Mouse (Mus musculus) hindbrain, postnatal 0 days (tissue): ENCODE measurements around the gene Ipo7. TPM values are rescaled to one million over a fixed set of nuclear protein-coding genes. Genes with fewer than 3 reads are reported as not detected.

Experiments
- ATAC-seq: fragments of 200-750 bp; cut with Nextera tagmentation; 2 replicates; pipeline ENCODE4 v1.8.0; 2017; ENCODE audit warnings: mild to moderate bottlenecking, moderate TSS enrichment, moderate library complexity
- DNase-seq: peaks from one replicate; pipeline ENCODE4 v3.0.0-alpha.2; 2015; ENCODE audit warnings: low spot score
- H3K27ac ChIP-seq: fragments of 300-500 bp; sonication (generic); 2 replicates; pipeline ENCODE4 v1.5.1; 2014; ENCODE audit warnings: mild to moderate bottlenecking
- H3K27me3 ChIP-seq: fragments of 300-500 bp; sonication (generic); 2 replicates; pipeline ENCODE4 v1.6.1; 2014; ENCODE audit warnings: low read length, mixed read lengths; ENCODE audit not compliant: insufficient read depth
- H3K36me3 ChIP-seq: fragments of 300-500 bp; sonication (generic); 2 replicates; pipeline ENCODE4 v1.6.1; 2014; ENCODE audit warnings: low read length, mixed read lengths; ENCODE audit not compliant: insufficient read depth
- H3K4me1 ChIP-seq: fragments of 300-500 bp; sonication (generic); 2 replicates; pipeline ENCODE4 v1.6.1; 2014; ENCODE audit warnings: antibody characterized with exemption, low read length, mixed read lengths; ENCODE audit not compliant: insufficient read depth
- H3K4me2 ChIP-seq: fragments of 300-500 bp; sonication (generic); 2 replicates; pipeline ENCODE4 v1.6.1; 2014; ENCODE audit warnings: low read depth, mild to moderate bottlenecking, low read length, moderate library complexity, mixed read lengths
- H3K4me3 ChIP-seq: fragments of 300-500 bp; sonication (generic); 2 replicates; pipeline ENCODE4 v1.5.1; 2014; ENCODE audit warnings: low read length
- H3K9ac ChIP-seq: fragments of 300-500 bp; sonication (generic); replicated peaks from 2 replicates; pipeline ENCODE4 v1.6.1; 2014; ENCODE audit warnings: mild to moderate bottlenecking, low read length, moderate library complexity, mixed read lengths
- H3K9me3 ChIP-seq: fragments of 300-500 bp; sonication (generic); 2 replicates; pipeline ENCODE4 v1.6.1; 2016; ENCODE audit warnings: low read length, mixed read lengths
- CTCF ChIP-seq: IDR thresholded peaks from 2 replicates; pipeline ENCODE4 v1.5.1; 2016; ENCODE audit warnings: antibody characterized with exemption, control low read depth, low read depth
- WGBS: fragments of 180-500 bp; shearing (Covaris S2); extraction: QIAGEN DNeasy Blood & Tissue Kit; methylation state at CpG from one replicate; pipeline ENCODE4 v1.1.7; 2014; 5-methylcytosine and 5-hydroxymethylcytosine counted together
- polyA plus RNA-seq: library from polyadenylated mRNA; unstranded; fragments of >200 nt; fragmentation: Nextera tagmentation; extraction: Ambion mirVana; gene quantifications from 2 replicates; pipeline ENCODE4 v1.2.1, GENCODE M21; 2015
- total RNA-seq: library from RNA; depleted of rRNA; stranded (reverse); fragments of >200 nt; gene quantifications from 2 replicates; pipeline ENCODE4 v1.2.3, GENCODE M21; 2014

Ipo7 gene
- total and polyA plus RNA-seq, 2 experiments from 2014 or later: 28.0 to 75.4 TPM

DNA sequence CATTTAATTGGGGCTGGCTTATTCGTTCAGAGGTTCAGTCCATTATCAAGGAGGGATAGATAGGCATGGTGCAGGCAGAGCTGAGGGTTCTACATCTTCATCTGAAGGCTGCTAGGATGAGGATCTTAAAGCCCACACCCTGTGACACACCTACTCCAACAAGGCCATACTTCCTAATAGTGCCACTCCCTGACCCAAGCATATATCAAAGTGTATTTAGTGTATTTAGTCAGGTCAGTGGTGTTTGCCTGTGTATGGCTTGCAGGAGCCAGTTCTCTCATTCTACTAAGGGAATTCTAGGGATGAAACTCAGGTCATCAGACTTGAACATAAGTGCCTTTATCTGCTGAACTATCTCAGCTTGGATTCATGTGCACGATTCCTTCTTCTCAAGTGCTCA is 51.0 kb downstream of the Ipo7 start:
- no peak for DNase-seq
- H3K4me1 ChIP-seq: no peaks in the 10 kb centered on the region
- no peak overlapping the region for H3K27ac ChIP-seq
- no peak overlapping the region for H3K4me3 ChIP-seq
- H3K4me2 ChIP-seq: no peak overlapping the region
- ATAC-seq: no peak
- H3K27me3 ChIP-seq: no peaks in the 10 kb centered on the region
- TF ChIP-seq CTCF: no peak
- H3K9ac ChIP-seq: no peak overlapping the region
- no peaks in the 10 kb centered on the region for H3K9me3 ChIP-seq
- peaks cover 12% of the 10 kb centered on the region for H3K36me3 ChIP-seq
- WGBS: 91% methylated on average over 2 of the region's 2 CpGs

DNA sequence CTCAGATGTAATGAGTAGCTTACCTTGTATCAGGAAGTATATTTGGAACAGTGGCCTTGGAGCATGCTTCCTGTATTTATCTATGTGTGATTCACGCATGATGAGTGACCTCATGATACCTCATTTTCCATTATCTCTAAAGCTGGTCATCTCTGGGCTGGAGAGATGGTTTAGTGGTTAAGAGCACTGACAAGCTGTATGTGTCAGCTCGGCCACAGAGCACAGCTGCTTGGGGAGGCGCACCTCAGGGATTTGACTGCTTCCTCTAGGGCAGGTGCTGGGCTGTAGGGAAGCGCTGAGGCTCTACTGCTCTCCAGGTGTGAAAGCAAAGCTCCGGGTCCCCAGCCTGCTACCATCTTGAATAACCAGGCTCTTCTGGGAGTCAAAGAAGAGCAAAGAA is 60.1 kb downstream of the Ipo7 start:
- ATAC-seq (no peak), DNase-seq (no peak)
- WGBS: 95% methylated on average over 5 of the region's 5 CpGs
- no peaks in the 10 kb centered on the region for H3K4me1 ChIP-seq
- peaks cover 56% of the 10 kb centered on the region for H3K36me3 ChIP-seq
- H3K27me3 ChIP-seq: no peaks in the 10 kb centered on the region
- no peak overlapping the region for H3K4me3 ChIP-seq
- H3K4me2 ChIP-seq: no peak overlapping the region
- no peak for TF ChIP-seq CTCF
- H3K27ac ChIP-seq: no peak overlapping the region
- H3K9ac ChIP-seq: no peak overlapping the region
- no peaks in the 10 kb centered on the region for H3K9me3 ChIP-seq

DNA sequence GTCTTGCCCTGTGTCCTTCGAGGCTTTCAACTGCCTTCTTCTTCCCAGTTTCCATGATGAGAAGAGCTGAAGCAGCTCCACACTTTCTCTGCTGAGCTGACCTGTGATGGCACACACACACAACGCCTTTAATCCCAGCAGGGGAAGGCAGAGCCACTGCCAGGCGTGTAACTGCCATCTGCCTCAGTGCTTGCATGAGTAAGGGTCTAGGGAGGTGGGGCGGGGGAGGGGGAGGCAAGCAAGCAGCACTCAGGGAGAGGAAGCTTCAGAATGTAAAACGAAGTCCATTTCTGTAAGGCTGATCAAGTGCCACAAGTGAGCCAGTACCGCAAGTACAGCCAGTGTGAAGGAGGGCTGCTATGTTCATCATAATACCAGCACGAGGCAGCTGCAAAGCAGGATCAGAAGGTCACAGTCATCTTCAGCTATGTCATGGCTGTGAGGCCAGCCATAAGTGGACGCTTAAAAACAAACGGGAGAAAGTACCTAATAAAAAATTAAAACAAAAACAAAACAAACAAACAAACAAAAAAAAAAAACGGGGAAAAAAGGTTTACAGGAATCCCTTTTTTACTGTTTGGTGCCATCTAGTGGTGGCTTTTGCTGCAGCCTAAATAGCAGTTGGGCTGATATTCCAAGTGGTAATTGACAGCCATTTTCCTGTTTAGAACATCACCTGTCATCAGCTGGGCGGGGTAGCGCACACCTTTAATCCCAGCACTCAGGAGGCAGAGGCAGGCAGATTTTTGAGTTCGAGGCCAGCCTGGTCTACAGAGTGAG is 65.5 kb downstream of the Ipo7 start:
- ATAC-seq (peak; percentile 72), DNase-seq (peak; percentile 92)
- peak; percentile 79 for TF ChIP-seq CTCF
- H3K4me3 ChIP-seq: no peak overlapping the region
- no peak overlapping the region for H3K4me2 ChIP-seq
- no peaks in the 10 kb centered on the region for H3K9me3 ChIP-seq
- peak overlapping the region; percentile 74 for H3K27ac ChIP-seq
- 54% methylated on average over 13 of the region's 13 CpGs for WGBS
- no peaks in the 10 kb centered on the region for H3K27me3 ChIP-seq
- no peaks in the 10 kb centered on the region for H3K4me1 ChIP-seq
- peaks cover 31% of the 10 kb centered on the region for H3K36me3 ChIP-seq
- H3K9ac ChIP-seq: peak overlapping the region; percentile 21; the same call in 1 of the 2 replicates

DNA sequence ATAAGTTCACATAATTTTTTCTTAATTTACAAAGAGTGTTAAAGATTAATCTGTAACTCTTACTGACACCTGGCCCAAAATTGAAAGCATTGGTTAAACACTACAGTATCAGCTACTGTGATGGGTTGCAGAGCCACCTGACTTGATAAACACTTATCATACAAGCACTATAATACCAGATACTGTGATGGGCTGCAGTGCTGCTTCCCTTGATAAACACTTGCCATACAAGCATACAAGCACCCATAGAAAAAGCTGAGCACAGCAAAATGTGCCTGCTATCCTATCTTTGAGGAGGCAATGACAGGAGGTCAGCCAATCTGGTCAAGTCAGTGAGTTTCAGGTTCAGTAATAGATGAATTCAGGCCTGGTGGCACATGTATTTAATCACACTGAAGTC is 67.1 kb downstream of the Ipo7 start:
- no peak for TF ChIP-seq CTCF
- no peaks in the 10 kb centered on the region for H3K27me3 ChIP-seq
- no peaks in the 10 kb centered on the region for H3K9me3 ChIP-seq
- H3K9ac ChIP-seq: no peak overlapping the region
- no peak overlapping the region for H3K27ac ChIP-seq
- H3K4me3 ChIP-seq: no peak overlapping the region
- peaks cover 18% of the 10 kb centered on the region; the same call in 1 of the 2 replicates for H3K36me3 ChIP-seq
- no peak overlapping the region for H3K4me2 ChIP-seq
- ATAC-seq (no peak), DNase-seq (no peak)
- H3K4me1 ChIP-seq: no peaks in the 10 kb centered on the region

DNA sequence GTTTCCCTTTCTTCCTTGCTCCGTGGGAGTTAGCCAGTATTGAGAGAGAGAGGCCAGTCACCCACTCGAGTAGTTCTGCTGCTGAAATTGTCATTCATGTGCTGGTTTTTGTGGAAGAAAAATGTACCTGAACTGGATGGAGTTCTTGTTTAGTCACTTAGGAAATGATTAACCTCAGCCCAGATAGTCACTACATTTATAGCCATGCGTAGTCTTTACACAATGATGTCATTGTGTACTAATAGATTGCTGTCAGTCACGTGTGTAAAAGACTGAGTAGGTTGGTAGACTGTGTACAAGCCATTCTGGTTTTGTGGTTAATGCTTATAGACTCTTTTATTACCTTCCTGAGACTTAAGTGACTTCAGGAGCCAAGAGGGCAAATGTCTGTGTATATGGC is 69.8 kb downstream of the Ipo7 start:
- no peak for TF ChIP-seq CTCF
- DNase-seq (no peak), ATAC-seq (no peak)
- Histone ChIP-seq H3K27ac (no peak overlapping the region), H3K4me3 (no peak overlapping the region), H3K4me1 (no peaks in the 10 kb centered on the region), H3K9me3 (no peaks in the 10 kb centered on the region), H3K4me2 (no peak overlapping the region), H3K9ac (no peak overlapping the region), H3K27me3 (no peaks in the 10 kb centered on the region), H3K36me3 (peaks cover 21% of the 10 kb centered on the region; the same call in 1 of the 2 replicates)
- WGBS: 85% methylated on average over 4 of the region's 4 CpGs

DNA sequence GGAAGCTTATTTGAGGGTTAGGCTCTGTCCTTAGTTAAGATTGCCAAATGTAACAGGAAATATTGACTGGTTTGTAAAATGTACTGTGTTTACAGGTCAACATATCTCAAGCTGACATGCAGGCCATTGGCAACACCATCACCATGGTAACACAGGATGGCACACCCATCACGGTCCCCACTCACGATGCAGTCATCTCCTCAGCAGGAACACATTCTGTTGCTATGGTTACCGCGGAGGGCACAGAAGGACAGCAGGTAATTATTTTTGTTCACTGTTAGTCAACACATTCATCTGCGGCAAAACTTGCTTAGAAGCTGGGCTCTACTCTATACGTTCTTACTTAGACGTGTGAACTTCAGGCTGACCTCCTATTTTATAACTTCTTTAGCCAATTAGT is 73.6 kb downstream of the Ipo7 start:
- ATAC-seq (peak; percentile 66; the same call in 1 of the 2 replicates), DNase-seq (peak; percentile 65)
- no peak overlapping the region for H3K4me2 ChIP-seq
- H3K4me1 ChIP-seq: no peaks in the 10 kb centered on the region
- no peak overlapping the region for H3K9ac ChIP-seq
- TF ChIP-seq CTCF: no peak
- H3K27ac ChIP-seq: no peak overlapping the region
- H3K27me3 ChIP-seq: no peaks in the 10 kb centered on the region
- no peak overlapping the region for H3K4me3 ChIP-seq
- 32% methylated on average over 7 of the region's 7 CpGs for WGBS
- peaks cover 33% of the 10 kb centered on the region for H3K36me3 ChIP-seq
- no peaks in the 10 kb centered on the region for H3K9me3 ChIP-seq

DNA sequence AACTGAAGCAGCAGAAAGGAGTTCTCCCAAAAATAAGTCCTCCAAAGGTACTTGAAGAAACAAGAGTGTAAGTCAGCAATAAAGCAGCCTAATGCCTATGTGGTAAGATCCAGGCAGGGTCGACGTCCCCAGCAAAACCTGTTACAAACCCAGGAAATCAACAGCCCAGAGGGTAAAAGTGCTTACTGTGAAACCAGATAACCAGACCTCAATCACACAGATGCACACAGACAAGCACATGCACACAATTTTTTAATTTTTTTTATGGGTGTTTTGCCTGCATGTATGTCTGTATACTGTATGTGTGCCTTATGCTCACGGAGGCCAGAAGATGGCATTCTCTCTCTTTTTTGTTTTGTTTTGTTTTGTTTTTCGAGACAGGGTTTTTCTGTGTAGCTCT is 78.3 kb downstream of the Ipo7 start:
- H3K4me3 ChIP-seq: no peak overlapping the region
- H3K9ac ChIP-seq: no peak overlapping the region
- H3K36me3 ChIP-seq: peaks cover 33% of the 10 kb centered on the region
- H3K27me3 ChIP-seq: no peaks in the 10 kb centered on the region
- no peaks in the 10 kb centered on the region for H3K4me1 ChIP-seq
- no peak overlapping the region for H3K27ac ChIP-seq
- DNase-seq (no peak), ATAC-seq (no peak)
- no peak overlapping the region for H3K4me2 ChIP-seq
- no peaks in the 10 kb centered on the region for H3K9me3 ChIP-seq
- TF ChIP-seq CTCF: no peak
- 86% methylated on average over 4 of the region's 4 CpGs for WGBS
